Mouse (Mus musculus): ENCODE results near the gene Srrm1.

- no peak for TF ChIP-seq POLR2A (IDR thresholded peaks at IDR 0.05; ENCODE audit: low read depth, low read length)
- no peak for TF ChIP-seq CTCF (IDR thresholded peaks at IDR 0.05; ENCODE audit: extremely low read depth, insufficient read length, insufficient replicate concordance, low read depth, low read length)
Observed at GRCm38 (mm10) chr4:135282651-135283290, 70.3 kb downstream of the Srrm1 start.
